Comparison of ENCODE assay signal across 13 mouse cellular contexts in genomic region chr2:57793519-57794296, GRCm38 (mm10).
"Had no signal": no experiment of that assay in that cellular context is flagged by ENCODE, and none has a peak within 500 bp of the region (broad histone marks: within the 10 kb centered on the region; RNA-seq: fewer than 3 reads in every experiment).

No protein-coding gene starts in this region.

- H3K9me3 ChIP-seq: midbrain, embryonic 12.5 days; stomach, embryonic 15.5 days had no signal

- H3K27me3 ChIP-seq: limb, embryonic 13.5 days; midbrain, embryonic 12.5 days; stomach, embryonic 15.5 days had no signal

- H3K4me1 ChIP-seq: limb, embryonic 13.5 days; midbrain, embryonic 12.5 days; stomach, embryonic 15.5 days had no signal

- DNase-seq: kidney, adult 9 months; kidney, postnatal 4 days; left cerebral cortex, postnatal 4 days; lung, adult 18-20 months; right cerebral cortex, postnatal 14 days; thymus, adult 2 months; thymus, postnatal 25 days had no signal

- H3K27ac ChIP-seq: kidney, postnatal 0 days; layer of hippocampus, adult 2 months; limb, embryonic 13.5 days; liver, embryonic 14.5 days; midbrain, embryonic 12.5 days; stomach, embryonic 15.5 days had no signal

- H3K4me3 ChIP-seq: layer of hippocampus, adult 2 months; limb, embryonic 13.5 days; midbrain, embryonic 12.5 days; stomach, embryonic 15.5 days had no signal

- H3K36me3 ChIP-seq: limb, embryonic 13.5 days; midbrain, embryonic 12.5 days; stomach, embryonic 15.5 days had no signal

- H3K9ac ChIP-seq: limb, embryonic 13.5 days; liver, embryonic 14.5 days; midbrain, embryonic 12.5 days; stomach, embryonic 15.5 days had no signal

- H3K4me2 ChIP-seq: limb, embryonic 13.5 days; midbrain, embryonic 12.5 days; stomach, embryonic 15.5 days had no signal
